Mouse (Mus musculus) fibroblast of lung, adult 2 months (primary cell): Measurements from ENCODE around the gene Fat4.

Experiments used
- DNase-seq: peaks from one replicate; pipeline ENCODE4 v3.0.0-alpha.2; 2011; ENCODE audit warnings: low read depth

The Fat4 gene

GRCm38 (mm10) chr3:38886890-38887355 is at the start of gene Fat4:
Fat4 (plus strand) TSS chr3:38886940.
- DNase-seq: no peak

GRCm38 (mm10) chr3:38839438-38839837 is 47.3 kb upstream of the Fat4 start:
- DNase-seq: no peak

- no peak for DNase-seq
These were observed 43.7 kb upstream of the Fat4 start for GRCm38 (mm10) chr3:38843000-38843538.

- no peak for DNase-seq
These were observed 39.9 kb upstream of the Fat4 start for GRCm38 (mm10) chr3:38846602-38847382.

GRCm38 (mm10) chr3:38849077-38849476 is 37.7 kb upstream of the Fat4 start:
- DNase-seq: no peak

GRCm38 (mm10) chr3:38849536-38849935 is 37.2 kb upstream of the Fat4 start:
- DNase-seq: no peak

- DNase-seq: no peak
These were observed 33.1 kb upstream of the Fat4 start for GRCm38 (mm10) chr3:38853650-38854049.

- DNase-seq: no peak
These were observed 26.1 kb upstream of the Fat4 start for GRCm38 (mm10) chr3:38860683-38861082.

- no peak for DNase-seq
These were observed 15.4 kb upstream of the Fat4 start for GRCm38 (mm10) chr3:38871291-38871690.

- DNase-seq: no peak
These were observed 10.9 kb upstream of the Fat4 start for GRCm38 (mm10) chr3:38875872-38876271.

- no peak for DNase-seq
These were observed 10.0 kb upstream of the Fat4 start for GRCm38 (mm10) chr3:38876706-38877105.

GRCm38 (mm10) chr3:38882778-38883177 is 4.0 kb upstream of the Fat4 start:
- DNase-seq: no peak

- DNase-seq: no peak
These were observed 3.1 kb upstream of the Fat4 start for GRCm38 (mm10) chr3:38883676-38884075.

GRCm38 (mm10) chr3:38884276-38884675 is 2.5 kb upstream of the Fat4 start:
- no peak for DNase-seq

- DNase-seq: no peak
These were observed 1.8 kb upstream of the Fat4 start for GRCm38 (mm10) chr3:38884919-38885418.

GRCm38 (mm10) chr3:38885481-38886001 is 1.2 kb upstream of the Fat4 start:
- DNase-seq: no peak

- no peak for DNase-seq
These were observed 499 bp upstream of the Fat4 start for GRCm38 (mm10) chr3:38886061-38886821.

- DNase-seq: no peak
These were observed 746 bp downstream of the Fat4 start for GRCm38 (mm10) chr3:38887381-38887991.

- no peak for DNase-seq
These were observed 1.4 kb downstream of the Fat4 start for GRCm38 (mm10) chr3:38888111-38888510.

GRCm38 (mm10) chr3:38892791-38893224 is 6.1 kb downstream of the Fat4 start:
- DNase-seq: no peak

GRCm38 (mm10) chr3:38900839-38901238 is 14.1 kb downstream of the Fat4 start:
- DNase-seq: no peak

- no peak for DNase-seq
These were observed 20.1 kb downstream of the Fat4 start for GRCm38 (mm10) chr3:38906832-38907231.
